Mouse (Mus musculus): Measurements from ENCODE around the gene Lmbr1l.

DNA sequence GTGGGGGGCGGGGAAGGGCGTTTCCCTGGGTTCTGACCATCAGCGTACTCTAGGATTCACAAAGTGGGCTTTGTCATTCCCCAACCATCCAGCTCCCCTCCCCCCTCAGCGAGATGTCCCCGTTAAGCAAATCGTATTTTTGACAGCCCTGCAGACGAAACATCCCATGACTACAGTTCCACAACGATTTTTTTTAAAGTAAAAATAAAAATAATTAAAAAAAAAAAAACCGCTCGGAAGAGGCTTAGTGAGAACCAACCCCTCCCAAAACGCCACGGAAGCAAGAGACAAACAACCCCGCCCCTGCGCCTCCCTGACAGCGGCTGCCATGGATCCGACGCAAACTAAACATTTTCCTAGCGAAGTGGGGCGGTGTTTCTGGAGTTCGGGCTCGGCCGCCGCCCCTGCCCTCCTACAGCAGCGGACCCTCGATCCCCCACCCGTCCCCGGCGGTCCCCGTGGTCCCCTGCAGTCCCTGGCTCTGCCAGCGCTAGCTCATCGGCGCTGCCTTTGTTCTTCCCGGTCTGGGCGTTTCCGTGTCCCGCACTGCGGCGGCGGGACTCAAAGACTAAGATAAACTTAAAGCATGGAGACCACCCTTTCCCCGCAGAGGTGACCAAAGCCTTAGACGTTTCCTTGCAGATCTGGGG, 34.8 kb upstream of the Lmbr1l start:
- TF ChIP-seq POLR2A (IDR thresholded peaks at IDR 0.05; ENCODE audit: borderline replicate concordance, control insufficient read depth, low read depth, low read length): no peak
- no peak for TF ChIP-seq CTCF (IDR thresholded peaks at IDR 0.05; ENCODE audit: control insufficient read depth, insufficient read depth, low read length)

Data from bone marrow, adult 2 months (tissue).